Mouse (Mus musculus): ENCODE data around the gene Otor. TPM values are rescaled to one million over a fixed set of nuclear protein-coding genes. Genes with fewer than 3 reads are reported as not detected.

Otor gene
- 0.79 and 1.8 TPM in 2 replicates for polyA plus RNA-seq (2016; fragmentation: Nextera tagmentation; extraction: Ambion mirVana)

GRCm38 (mm10) chr2:143078198-143078851 lies at the start of gene Otor:
Gene Otor, plus strand, starts transcription at chr2:143078473.
- H3K9me3 ChIP-seq (replicated peaks), result no peaks in the 10 kb centered on the region
- H3K36me3 ChIP-seq, result no peaks in the 10 kb centered on the region
- WGBS, result 86% methylated on average over 8 of the region's 8 CpGs
- peak within 1 kb of the TSS; percentile 40; the same call in 1 of the 2 replicates for H3K27ac ChIP-seq
- no peak for DNase-seq (ENCODE audit: low spot score)
- no peak within 1 kb of the TSS for H3K4me3 ChIP-seq
- no peaks in the 10 kb centered on the region for H3K27me3 ChIP-seq (ENCODE audit: low read depth, poor library complexity, severe bottlenecking)
- peaks cover 22% of the 10 kb centered on the region for H3K4me1 ChIP-seq

GRCm38 (mm10) chr2:143031283-143031682 lies 47.0 kb upstream of the Otor start:
- Histone ChIP-seq H3K27ac (no peak overlapping the region), H3K9me3 (replicated peaks) (no peaks in the 10 kb centered on the region), H3K4me1 (no peaks in the 10 kb centered on the region), H3K27me3 (ENCODE audit: low read depth, poor library complexity, severe bottlenecking) (no peaks in the 10 kb centered on the region), H3K4me3 (no peak overlapping the region), H3K36me3 (no peaks in the 10 kb centered on the region)
- DNase-seq (ENCODE audit: low spot score), result no peak
- 89% methylated on average over 1 of the region's 1 CpGs for WGBS

GRCm38 (mm10) chr2:143032378-143033255 lies 45.7 kb upstream of the Otor start:
- no peak overlapping the region for H3K27ac ChIP-seq
- H3K27me3 ChIP-seq (ENCODE audit: low read depth, poor library complexity, severe bottlenecking), result no peaks in the 10 kb centered on the region
- DNase-seq (ENCODE audit: low spot score), result no peak
- H3K4me1 ChIP-seq, result no peaks in the 10 kb centered on the region
- no peaks in the 10 kb centered on the region for H3K9me3 ChIP-seq (replicated peaks)
- no peak overlapping the region for H3K4me3 ChIP-seq
- no peaks in the 10 kb centered on the region for H3K36me3 ChIP-seq
- 80% methylated on average over 10 of the region's 10 CpGs for WGBS

DNA sequence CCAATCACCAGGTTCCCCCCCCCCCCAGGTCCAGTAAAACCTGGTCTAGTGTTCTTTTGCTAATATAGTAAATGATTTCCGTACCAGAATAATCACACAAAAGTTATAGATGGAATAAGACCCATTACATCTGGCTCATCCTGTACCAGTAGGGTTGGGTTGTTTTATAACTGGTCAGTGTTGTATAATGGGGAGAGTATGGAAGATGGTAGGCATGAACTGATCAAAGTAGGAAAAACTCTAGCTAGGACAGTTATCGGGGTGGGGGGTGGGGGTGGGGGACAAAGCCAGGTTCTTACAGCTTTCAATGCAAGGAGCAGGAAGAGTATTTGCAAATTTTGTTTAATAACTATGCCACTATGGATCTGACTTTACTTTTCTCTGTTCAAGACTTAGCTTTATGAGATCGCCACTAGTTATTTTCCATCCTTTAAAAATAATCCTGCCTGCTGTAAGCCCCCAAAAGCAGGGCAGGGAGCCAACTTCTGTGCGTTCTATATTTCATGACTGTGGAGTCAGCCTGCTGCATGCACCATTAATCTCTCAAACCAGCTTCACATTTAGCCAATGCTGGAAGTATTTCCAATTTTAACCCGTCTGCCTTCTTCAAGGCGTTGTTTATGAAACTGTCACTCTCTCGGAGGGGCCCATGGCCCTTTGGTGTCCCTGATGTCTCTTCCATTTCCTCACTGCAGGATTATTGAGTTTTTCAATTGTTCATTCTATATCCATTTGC lies 43.8 kb upstream of the Otor start:
- Histone ChIP-seq H3K9me3 (replicated peaks) (no peaks in the 10 kb centered on the region), H3K36me3 (no peaks in the 10 kb centered on the region), H3K27me3 (ENCODE audit: low read depth, poor library complexity, severe bottlenecking) (no peaks in the 10 kb centered on the region), H3K4me3 (no peak overlapping the region), H3K27ac (no peak overlapping the region), H3K4me1 (no peaks in the 10 kb centered on the region)
- WGBS, result 84% methylated on average over 7 of the region's 7 CpGs
- no peak for DNase-seq (ENCODE audit: low spot score)

DNA sequence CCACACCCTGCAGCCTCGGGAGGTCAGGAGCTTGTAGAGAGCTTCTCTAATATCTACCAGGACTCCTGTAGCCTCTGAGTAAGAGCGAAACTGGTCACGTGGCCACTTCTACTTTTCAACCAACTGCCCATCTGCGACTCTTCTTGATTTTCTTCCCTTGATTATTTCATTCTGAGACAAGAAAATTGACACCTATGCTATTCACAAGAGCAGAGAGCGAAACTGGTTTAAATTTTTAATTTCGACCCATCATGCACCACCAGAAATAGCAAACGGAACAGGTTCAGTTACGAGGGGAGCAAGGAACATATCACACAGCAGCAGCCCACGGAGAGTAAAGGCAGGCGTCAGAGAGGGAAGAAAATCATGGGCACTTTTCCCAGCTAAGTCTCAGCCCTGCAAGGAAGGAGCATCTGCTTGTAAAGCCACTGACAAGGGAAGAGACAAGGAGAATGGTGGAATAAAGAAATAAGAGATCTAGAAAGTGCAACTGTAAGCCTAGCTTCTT lies 43.1 kb upstream of the Otor start:
- DNase-seq (ENCODE audit: low spot score), result no peak
- WGBS, result 87% methylated on average over 10 of the region's 10 CpGs
- H3K9me3 ChIP-seq (replicated peaks), result no peaks in the 10 kb centered on the region

DNA sequence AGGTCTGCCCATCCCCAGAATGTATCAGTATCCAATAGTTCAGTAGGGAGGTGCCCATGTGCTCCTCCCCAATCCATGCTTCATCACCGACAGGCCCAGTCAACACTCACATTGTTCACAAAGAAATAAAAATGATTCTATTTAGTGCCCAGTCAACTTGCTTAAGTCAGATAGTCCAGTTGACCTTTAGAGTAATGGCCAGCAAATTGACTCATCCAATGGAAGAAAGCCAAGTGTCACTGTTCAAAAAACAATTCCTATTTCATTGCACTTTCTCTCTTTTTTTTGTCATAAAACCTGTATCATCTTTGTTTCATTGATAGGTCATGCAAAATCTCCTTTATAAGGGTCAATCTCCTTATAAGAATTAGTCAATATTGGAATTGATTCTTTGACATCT lies 36.7 kb upstream of the Otor start:
- Histone ChIP-seq H3K4me3 (no peak overlapping the region), H3K4me1 (no peaks in the 10 kb centered on the region), H3K9me3 (replicated peaks) (no peaks in the 10 kb centered on the region), H3K27me3 (ENCODE audit: low read depth, poor library complexity, severe bottlenecking) (no peaks in the 10 kb centered on the region), H3K36me3 (no peaks in the 10 kb centered on the region), H3K27ac (no peak overlapping the region)
- no peak for DNase-seq (ENCODE audit: low spot score)
- 100% methylated on average over 1 of the region's 1 CpGs for WGBS

More for the DNA sequence above, 43.1 kb upstream of the Otor start:
- Histone ChIP-seq H3K36me3 (no peaks in the 10 kb centered on the region), H3K4me1 (no peaks in the 10 kb centered on the region), H3K4me3 (no peak overlapping the region), H3K27me3 (ENCODE audit: low read depth, poor library complexity, severe bottlenecking) (no peaks in the 10 kb centered on the region), H3K27ac (no peak overlapping the region)

- H3K4me1 ChIP-seq, result no peaks in the 10 kb centered on the region
- no peak overlapping the region for H3K4me3 ChIP-seq
- DNase-seq (ENCODE audit: low spot score), result no peak
- no peaks in the 10 kb centered on the region for H3K9me3 ChIP-seq (replicated peaks)
- H3K36me3 ChIP-seq, result no peaks in the 10 kb centered on the region
- no peaks in the 10 kb centered on the region for H3K27me3 ChIP-seq (ENCODE audit: low read depth, poor library complexity, severe bottlenecking)
- H3K27ac ChIP-seq, result no peak overlapping the region
Observed at GRCm38 (mm10) chr2:143055251-143055650, 23.0 kb upstream of the Otor start.

GRCm38 (mm10) chr2:143056736-143057135 lies 21.5 kb upstream of the Otor start:
- Histone ChIP-seq H3K27me3 (ENCODE audit: low read depth, poor library complexity, severe bottlenecking) (0 out of 2 replicates have a peak, but pooled peaks cover 5% of the 10 kb centered on the region), H3K4me3 (no peak overlapping the region), H3K36me3 (no peaks in the 10 kb centered on the region), H3K27ac (no peak overlapping the region), H3K4me1 (no peaks in the 10 kb centered on the region), H3K9me3 (replicated peaks) (no peaks in the 10 kb centered on the region)
- 75% methylated on average over 5 of the region's 5 CpGs for WGBS
- DNase-seq (ENCODE audit: low spot score), result no peak

DNA sequence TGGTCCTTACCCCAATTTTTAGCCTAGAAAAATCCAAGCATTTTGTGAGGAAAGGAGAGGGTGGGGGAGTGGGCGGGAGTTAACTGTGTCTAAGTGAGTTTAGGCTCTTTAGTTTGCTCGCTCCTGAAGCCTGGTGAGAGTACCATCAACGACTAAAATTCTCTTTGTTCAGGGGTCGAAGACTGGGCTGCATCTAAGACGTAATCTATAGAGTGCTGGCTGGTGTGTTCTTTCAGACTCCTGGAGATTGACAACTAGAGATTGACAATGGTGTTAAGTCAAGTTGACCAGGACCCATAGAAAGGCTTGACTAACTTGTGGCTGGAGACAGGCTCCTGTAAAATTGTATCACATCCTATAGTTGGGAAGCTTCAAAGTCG lies 15.9 kb upstream of the Otor start:
- no peak for DNase-seq (ENCODE audit: low spot score)
- Histone ChIP-seq H3K4me3 (peak overlapping the region; percentile 93), H3K36me3 (peaks cover 26% of the 10 kb centered on the region), H3K27ac (peak overlapping the region; percentile 92), H3K4me1 (peaks cover 8% of the 10 kb centered on the region), H3K27me3 (ENCODE audit: low read depth, poor library complexity, severe bottlenecking) (0 out of 2 replicates have a peak, but pooled peaks cover 5% of the 10 kb centered on the region), H3K9me3 (replicated peaks) (no peaks in the 10 kb centered on the region)
- 53% methylated on average over 6 of the region's 6 CpGs for WGBS

GRCm38 (mm10) chr2:143062812-143063792 lies 15.2 kb upstream of the Otor start, which contains the start of gene Snrpb2:
Gene Snrpb2, plus strand, starts transcription at chr2:143063039.
- Histone ChIP-seq H3K27ac (peak within 1 kb of the TSS; percentile 92), H3K4me1 (peaks cover 8% of the 10 kb centered on the region), H3K27me3 (ENCODE audit: low read depth, poor library complexity, severe bottlenecking) (0 out of 2 replicates have a peak, but pooled peaks cover 5% of the 10 kb centered on the region), H3K9me3 (replicated peaks) (no peaks in the 10 kb centered on the region), H3K4me3 (peak within 1 kb of the TSS; percentile 93), H3K36me3 (peaks cover 32% of the 10 kb centered on the region)
- under 1% methylated on average over 55 of the region's 55 CpGs for WGBS
- peak; percentile 95 for DNase-seq (ENCODE audit: low spot score)

DNA sequence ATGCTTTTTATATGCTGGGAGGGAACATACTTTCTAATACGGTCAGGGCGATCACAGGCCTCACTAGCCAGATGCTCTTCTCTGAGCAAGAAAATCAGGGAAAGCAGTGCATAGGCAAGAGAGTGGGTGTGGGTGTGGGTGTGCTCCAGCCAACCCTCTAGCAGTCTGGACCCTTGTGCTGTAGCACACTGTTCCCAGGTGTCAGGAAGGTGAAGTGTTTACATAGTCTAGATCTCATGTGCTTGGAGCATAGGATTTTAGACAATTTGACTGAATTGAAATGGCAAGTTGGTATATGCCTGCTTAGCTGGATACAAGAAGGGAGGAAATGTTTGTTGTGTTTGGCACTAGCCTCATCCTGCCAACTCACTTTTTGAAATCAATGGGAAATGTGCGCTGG lies 12.4 kb upstream of the Otor start:
- H3K27me3 ChIP-seq (ENCODE audit: low read depth, poor library complexity, severe bottlenecking), result 0 out of 2 replicates have a peak, but pooled peaks cover 5% of the 10 kb centered on the region
- H3K4me3 ChIP-seq, result no peak overlapping the region
- peaks cover 8% of the 10 kb centered on the region for H3K4me1 ChIP-seq
- H3K9me3 ChIP-seq (replicated peaks), result no peaks in the 10 kb centered on the region
- no peak overlapping the region for H3K27ac ChIP-seq
- H3K36me3 ChIP-seq, result peaks cover 60% of the 10 kb centered on the region
- WGBS, result 98% methylated on average over 3 of the region's 3 CpGs
- no peak for DNase-seq (ENCODE audit: low spot score)

GRCm38 (mm10) chr2:143081693-143082092 lies 3.4 kb downstream of the Otor start:
- Histone ChIP-seq H3K4me3 (no peak overlapping the region), H3K4me1 (peaks cover 29% of the 10 kb centered on the region), H3K27me3 (ENCODE audit: low read depth, poor library complexity, severe bottlenecking) (no peaks in the 10 kb centered on the region), H3K36me3 (no peaks in the 10 kb centered on the region), H3K27ac (no peak overlapping the region), H3K9me3 (replicated peaks) (no peaks in the 10 kb centered on the region)
- WGBS, result 79% methylated on average over 3 of the region's 3 CpGs
- DNase-seq (ENCODE audit: low spot score), result no peak

Measured in limb, embryonic 10.5 days (tissue).